Mouse (Mus musculus) forebrain, embryonic 12.5 days (tissue): ENCODE measurements around the gene Gm21788. TPM values are rescaled to one million over a fixed set of nuclear protein-coding genes. Genes with fewer than 3 reads are reported as not detected.
"Not testable (repeated sequence)": the region's sequence is repeated elsewhere in the genome, so short reads cannot be mapped to it uniquely, and the experiment has no call there.

Experiments used
- ATAC-seq: fragments of 200-750 bp; cut with Nextera tagmentation; 2 replicates; pipeline ENCODE4 v1.8.0; 2017; ENCODE audit warnings: moderate TSS enrichment; ENCODE audit not compliant: low FRiP score
- H3K27ac ChIP-seq: fragments of 300-500 bp; sonication (generic); 2 replicates; pipeline ENCODE4 v1.5.1; 2016; ENCODE audit warnings: mild to moderate bottlenecking
- H3K27me3 ChIP-seq: fragments of 300-500 bp; sonication (generic); 2 replicates; pipeline ENCODE4 v1.6.1; 2016; ENCODE audit warnings: mild to moderate bottlenecking
- H3K36me3 ChIP-seq: fragments of 300-500 bp; sonication (generic); replicated peaks from 2 replicates; pipeline ENCODE4 v1.6.1; 2016; ENCODE audit warnings: mild to moderate bottlenecking
- H3K4me1 ChIP-seq: fragments of 300-500 bp; sonication (generic); 2 replicates; pipeline ENCODE4 v1.6.1; 2016
- H3K4me2 ChIP-seq: fragments of 300-500 bp; sonication (generic); 2 replicates; pipeline ENCODE4 v1.6.1; 2016; ENCODE audit warnings: mild to moderate bottlenecking, moderate library complexity
- H3K4me3 ChIP-seq: fragments of 300-500 bp; sonication (generic); replicated peaks from 2 replicates; pipeline ENCODE4 v1.5.1; 2016; ENCODE audit warnings: mild to moderate bottlenecking
- H3K9ac ChIP-seq: fragments of 300-500 bp; sonication (generic); 2 replicates; pipeline ENCODE4 v1.6.1; 2016; ENCODE audit warnings: mild to moderate bottlenecking
- H3K9me3 ChIP-seq: fragments of 300-500 bp; sonication (generic); 2 replicates; pipeline ENCODE4 v1.6.1; 2016
- WGBS: fragments of 180-500 bp; shearing (Covaris S2); methylation state at CpG from one replicate; pipeline ENCODE4 v1.1.7; 2016; 5-methylcytosine and 5-hydroxymethylcytosine counted together
- polyA plus RNA-seq: library from polyadenylated mRNA; unstranded; fragments of >200 nt; fragmentation: Nextera tagmentation; extraction: Ambion mirVana; gene quantifications from 2 replicates; pipeline ENCODE4 v1.2.1, GENCODE M21; 2016

The Gm21788 gene
- not detected in 2 replicates for polyA plus RNA-seq

- not testable (repeated sequence) for H3K27ac ChIP-seq, H3K4me1 ChIP-seq, H3K4me3 ChIP-seq, H3K27me3 ChIP-seq, H3K36me3 ChIP-seq, H3K9ac ChIP-seq, H3K9me3 ChIP-seq, ATAC-seq, H3K4me2 ChIP-seq
- WGBS = no CpG with 5 or more reads among the region's 3 CpGs
Observed at GRCm38 (mm10) chrY:7404710-7405109, at the start of gene Gm21788. TSS of gene Gm21788 (plus strand) at chrY:7405010.

Other genes with a start within 250 kb of the Gm21788 start
- gene Gm21244, start 235.7 kb upstream of the Gm21788 start, polyA plus RNA-seq = not detected in 2 replicates
- not detected in 2 replicates for gene Gm28998, start 151.2 kb upstream of the Gm21788 start, polyA plus RNA-seq
- gene Gm20826, start 233.5 kb downstream of the Gm21788 start, polyA plus RNA-seq = not detected in 2 replicates